Mouse (Mus musculus): ENCODE measurements around the gene Vmn1r189. TPM values are rescaled to one million over a fixed set of nuclear protein-coding genes. Genes with fewer than 3 reads are reported as not detected.
"Not testable (repeated sequence)": the region's sequence is repeated elsewhere in the genome, so short reads cannot be mapped to it uniquely, and the experiment has no call there.

The Vmn1r189 gene
- not detected for total RNA-seq (2021)
- long read RNA-seq, experiment 1, result 0 reads
- long read RNA-seq, experiment 2, result 0 reads

DNA sequence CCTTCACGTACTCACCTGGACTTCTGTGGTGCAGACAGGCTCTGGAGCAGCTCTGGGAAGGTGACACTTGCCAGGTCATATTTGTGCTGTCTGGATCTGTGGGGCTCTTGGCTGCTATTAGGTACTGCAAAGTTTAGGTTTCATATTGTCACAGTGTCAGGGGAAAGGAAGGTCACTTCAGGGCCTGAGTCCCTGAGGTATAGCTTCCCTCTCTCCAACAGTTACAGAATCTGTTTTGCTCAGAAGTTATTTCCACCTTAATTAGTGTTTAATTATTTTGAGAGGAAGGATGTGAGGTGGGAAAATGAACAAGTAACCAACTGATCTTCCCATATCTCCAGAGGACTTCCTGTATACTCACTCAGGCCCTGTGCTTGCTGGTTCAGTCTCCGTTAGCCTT, at the start of gene Vmn1r189:
TSS of gene Vmn1r189 (minus strand) at position 101 of the 400 bp plus-strand sequence.
- DNase-seq; intact Hi-C loops (cut with DNase I): not testable (repeated sequence)

DNA sequence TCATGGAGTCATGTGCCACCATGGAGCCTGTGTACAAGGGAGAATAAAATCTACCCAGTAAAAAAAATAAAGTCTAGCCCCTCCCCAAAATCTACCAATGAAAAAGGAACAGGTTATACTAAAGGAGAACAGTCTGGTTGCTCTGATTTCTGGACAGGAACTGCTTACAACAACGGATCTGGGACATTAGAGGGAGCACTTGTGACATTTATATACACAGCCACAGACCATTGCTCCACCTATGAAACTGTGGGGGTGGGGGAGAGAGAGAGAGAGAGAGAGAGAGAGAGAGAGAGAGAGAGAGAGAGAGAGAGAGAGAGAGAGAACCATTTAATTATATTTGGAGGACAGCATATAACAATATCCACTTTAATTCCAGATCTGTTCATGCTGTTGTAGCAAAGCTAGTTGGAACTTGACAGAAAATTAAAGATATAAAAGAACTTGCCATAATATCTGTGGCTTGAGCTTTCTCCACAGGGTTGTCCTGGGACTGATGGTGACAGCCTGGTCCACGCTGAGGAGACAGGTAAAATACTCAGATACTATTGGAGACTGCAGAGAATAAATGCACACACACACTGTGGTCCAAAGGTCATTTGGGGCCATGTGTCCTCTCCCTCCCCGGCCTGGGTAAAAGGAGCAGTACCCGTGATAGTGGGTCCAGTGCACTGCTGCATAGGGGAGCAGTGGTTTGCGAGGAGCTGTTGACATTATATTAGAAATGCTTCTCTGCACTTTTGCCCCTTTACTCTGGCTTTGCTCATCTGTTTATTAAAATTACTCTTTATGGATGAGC, 31.1 kb upstream of the Vmn1r189 start:
- DNase-seq; intact Hi-C loops (cut with DNase I): not testable (repeated sequence)

DNA sequence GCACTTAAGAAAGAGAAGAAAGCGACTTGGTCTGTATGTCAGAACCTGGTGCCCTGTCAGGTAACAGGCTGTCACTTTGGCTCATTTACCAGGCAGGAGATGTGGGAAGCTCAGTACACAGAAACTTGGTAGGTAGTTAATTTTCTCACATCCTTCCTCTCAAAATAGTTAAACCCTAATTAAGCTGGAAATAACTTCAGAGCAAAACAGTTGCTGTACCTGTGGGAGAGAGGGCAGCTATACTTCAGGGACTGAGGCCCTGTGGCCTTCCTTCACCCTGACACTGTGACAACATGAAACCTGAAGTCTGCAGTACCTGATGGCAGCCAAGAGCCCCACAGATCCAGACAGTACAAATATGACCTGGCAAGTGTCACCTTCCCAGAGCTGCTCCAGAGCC, 21.5 kb downstream of the Vmn1r189 start, which contains the start of gene Vmn1r188:
TSS of gene Vmn1r188 (plus strand) at position 301 of the 400 bp plus-strand sequence.
- intact Hi-C loops (cut with DNase I); DNase-seq: not testable (repeated sequence)

DNA sequence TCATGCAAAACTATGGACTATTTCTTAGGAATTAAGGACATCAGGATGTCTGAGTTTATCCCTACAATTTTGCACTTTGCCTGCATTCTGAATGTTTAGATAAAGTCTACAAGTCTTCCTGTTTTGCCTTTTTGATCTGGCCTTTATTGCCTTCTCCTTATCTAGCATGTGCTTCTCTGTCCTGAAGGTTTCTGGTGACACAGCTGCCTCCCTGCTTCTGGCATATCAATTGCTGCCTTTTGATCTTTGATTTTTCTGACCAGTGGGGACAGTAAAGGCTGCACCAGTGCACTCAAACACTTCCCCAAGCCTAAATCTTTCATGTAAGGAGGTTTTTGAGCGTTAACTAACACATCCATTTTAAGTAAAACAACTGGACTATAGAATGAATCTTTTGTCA, 42.2 kb downstream of the Vmn1r189 start:
- intact Hi-C loops (cut with DNase I), result no loop called here
- no peak for DNase-seq

DNA sequence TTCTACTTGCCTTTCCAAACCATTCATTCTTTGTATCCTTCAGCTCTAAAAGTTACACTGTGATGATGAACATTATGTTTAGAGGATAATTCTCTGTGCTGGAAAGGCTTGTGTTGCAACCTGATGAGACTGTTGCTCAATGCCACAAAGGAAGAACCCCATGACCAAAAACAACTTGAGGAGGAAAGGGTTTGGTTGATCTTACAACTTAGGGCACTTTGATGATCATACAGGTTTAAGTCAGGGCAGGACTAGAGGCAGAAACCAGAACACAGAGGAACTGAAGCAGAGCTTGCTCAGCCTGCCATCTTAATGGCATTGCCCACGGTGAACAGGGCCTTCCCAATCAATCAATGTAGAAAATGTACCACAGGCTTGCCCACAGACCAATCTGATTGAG, 44.2 kb downstream of the Vmn1r189 start:
- DNase-seq, result no peak
- intact Hi-C loops (cut with DNase I), result no loop called here

DNA sequence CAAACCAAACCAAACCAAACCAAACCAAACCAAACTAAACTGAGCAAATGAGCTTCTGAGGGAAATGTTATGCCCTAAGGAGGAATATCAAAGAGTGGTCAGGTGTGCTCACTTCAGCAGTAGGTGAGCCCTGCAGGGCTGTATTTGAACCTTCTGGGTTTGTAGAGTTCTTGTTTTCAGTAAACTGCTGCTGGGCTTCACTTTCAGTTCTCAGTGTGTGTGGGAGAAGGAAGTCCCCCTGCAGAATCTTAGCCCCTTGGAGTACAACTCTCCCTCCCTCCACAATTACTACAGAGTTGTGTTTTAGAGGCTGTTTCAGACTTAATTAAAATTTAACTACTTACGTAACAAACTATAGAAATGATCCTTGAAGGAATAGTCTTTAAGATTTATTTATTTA, 51.9 kb downstream of the Vmn1r189 start:
- no peak for DNase-seq
- intact Hi-C loops (cut with DNase I), result no loop called here

DNA sequence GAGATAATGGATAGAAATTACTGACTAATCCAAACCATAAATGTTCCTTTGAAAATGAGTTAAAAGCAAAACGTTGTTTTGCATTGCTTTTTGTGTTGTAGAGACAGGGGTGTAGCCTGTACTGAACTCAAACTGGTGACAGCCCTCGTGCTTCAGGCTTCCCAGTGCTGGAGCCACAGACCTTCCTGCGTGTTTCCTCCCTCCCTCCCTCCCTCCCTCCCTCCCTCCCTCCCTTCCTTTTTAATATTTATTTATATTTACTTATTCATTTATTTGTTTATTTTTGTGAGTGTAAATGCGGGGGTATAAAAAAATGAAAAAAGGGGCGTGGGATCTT, 54.1 kb downstream of the Vmn1r189 start:
- intact Hi-C loops (cut with DNase I), result no loop called here
- no peak for DNase-seq

GRCm38 (mm10) chr13:22050591-22051522, 54.8 kb downstream of the Vmn1r189 start:
- intact Hi-C loops (cut with DNase I), result no loop called here
- peak; percentile 90 for DNase-seq

Small RNAs within 50 kb of the gene (microRNA-seq; reads per million reads assigned to microRNA genes)
- 0 reads per million in 2 experiments for gene Gm26300

Other genes starting within 250 kb of the Vmn1r189 start
- gene Zfp184, start 160.7 kb downstream of the Vmn1r189 start, total RNA-seq (2021), result under 1 TPM; 0.62 to 0.90 TPM
- not detected for gene Pom121l2, start 124.6 kb downstream of the Vmn1r189 start, total RNA-seq (2021)
- gene Prss16, start 96.1 kb downstream of the Vmn1r189 start, total RNA-seq (2021), result 10 to 100 TPM in 1 of 2 experiments, not detected in 1; 11.6 TPM
- 100 to 1,000 TPM in 1 of 2 experiments, 10 to 100 TPM in 1; 69.3 to 132 TPM for gene Hist1h2ah, start 70.3 kb downstream of the Vmn1r189 start, total RNA-seq (2021)
- 100 to 1,000 TPM in 1 of 2 experiments, 10 to 100 TPM in 1; 67.9 to 160 TPM for gene Hist1h2bk, start 70.0 kb downstream of the Vmn1r189 start, total RNA-seq (2021)
- 10 to 100 TPM; 29.6 to 55.4 TPM for gene Hist1h4i, start 64.5 kb downstream of the Vmn1r189 start, total RNA-seq (2021)
- 100 to 1,000 TPM in 1 of 2 experiments, 10 to 100 TPM in 1; 44.4 to 112 TPM for gene Hist1h2ag, start 62.9 kb downstream of the Vmn1r189 start, total RNA-seq (2021)
- gene Hist1h2bj, start 62.6 kb downstream of the Vmn1r189 start, total RNA-seq (2021), result 10 to 100 TPM; 36.4 to 83.6 TPM
- not detected for gene Vmn1r188, start 21.4 kb downstream of the Vmn1r189 start, total RNA-seq (2021)
- not detected for gene Vmn1r191, start 78.1 kb upstream of the Vmn1r189 start, total RNA-seq (2021)
- gene Vmn1r192, start 85.3 kb upstream of the Vmn1r189 start, total RNA-seq (2021), result not detected
- gene Vmn1r193, start 117.3 kb upstream of the Vmn1r189 start, total RNA-seq (2021), result not detected
- not detected for gene Vmn1r194, start 138.4 kb upstream of the Vmn1r189 start, total RNA-seq (2021)
- not detected for gene Vmn1r195, start 164.7 kb upstream of the Vmn1r189 start, total RNA-seq (2021)
- not detected for gene Vmn1r196, start 184.1 kb upstream of the Vmn1r189 start, total RNA-seq (2021)
- not detected for gene Vmn1r197, start 218.8 kb upstream of the Vmn1r189 start, total RNA-seq (2021)
- gene Vmn1r198, start 244.5 kb upstream of the Vmn1r189 start, total RNA-seq (2021), result not detected

Measured in heart, postnatal 14 days (tissue).